Mouse (Mus musculus) testis, adult 2 months (tissue): ENCODE measurements at regions not wholly inside any gene's neighbourhood (a gene's known extent, or its start where the extent isn't known, plus 50 kb on each side); places are given as distances from the start of the nearest gene placed in this dataset.

Experiments
- H3K27ac ChIP-seq: fragments of 200-500 bp; 2 replicates; pipeline ENCODE4 v1.5.1; 2012; ENCODE audit warnings: low read depth, low read length; ENCODE audit not compliant: control insufficient read depth, insufficient read depth
- H3K27me3 ChIP-seq: fragments of 200-500 bp; 2 replicates; pipeline ENCODE4 v1.6.1; 2012; ENCODE audit warnings: mild to moderate bottlenecking, low read length, moderate library complexity; ENCODE audit not compliant: control insufficient read depth, insufficient read depth
- H3K36me3 ChIP-seq: fragments of 200-500 bp; 2 replicates; pipeline ENCODE4 v1.6.1; 2012; ENCODE audit warnings: mild to moderate bottlenecking, low read length; ENCODE audit not compliant: control insufficient read depth, insufficient read depth
- H3K4me1 ChIP-seq: fragments of 200-500 bp; 2 replicates; pipeline ENCODE4 v1.6.1; 2012; ENCODE audit warnings: low read length; ENCODE audit not compliant: control insufficient read depth, insufficient read depth
- H3K4me3 ChIP-seq: fragments of 200-500 bp; 2 replicates; pipeline ENCODE4 v1.5.1; 2012; ENCODE audit warnings: low read depth, mild to moderate bottlenecking, low read length, moderate library complexity, mixed read lengths; ENCODE audit not compliant: control insufficient read depth
- CTCF ChIP-seq: fragments of 200-500 bp; IDR thresholded peaks from 2 replicates; pipeline ENCODE4 v1.5.1; 2012; ENCODE audit warnings: low read depth, mild to moderate bottlenecking, inconsistent platforms, low read length, moderate library complexity; ENCODE audit not compliant: control insufficient read depth, insufficient read depth, insufficient replicate concordance
- POLR2A ChIP-seq: fragments of 200-500 bp; IDR thresholded peaks from 2 replicates; pipeline ENCODE4 v1.6.1; 2012; ENCODE audit warnings: low read depth, mild to moderate bottlenecking, inconsistent platforms, low read length, moderate library complexity; ENCODE audit not compliant: control insufficient read depth

GRCm38 (mm10) chr6:67112311-67112710 is 75.1 kb upstream of the Gadd45a start:
- Histone ChIP-seq H3K27ac (no peak overlapping the region), H3K4me1 (peaks cover 7% of the 10 kb centered on the region)
- TF ChIP-seq CTCF (no peak), POLR2A (no peak)

GRCm38 (mm10) chr6:67111581-67111980 is 74.3 kb upstream of the Gadd45a start:
- Histone ChIP-seq H3K4me3 (no peak overlapping the region), H3K27ac (no peak overlapping the region), H3K27me3 (no peaks in the 10 kb centered on the region), H3K4me1 (peaks cover 7% of the 10 kb centered on the region), H3K36me3 (no peaks in the 10 kb centered on the region)
- TF ChIP-seq CTCF: no peak
- TF ChIP-seq POLR2A: no peak

More at GRCm38 (mm10) chr6:67112311-67112710, 75.1 kb upstream of the Gadd45a start:
- Histone ChIP-seq H3K36me3 (no peaks in the 10 kb centered on the region), H3K27me3 (no peaks in the 10 kb centered on the region), H3K4me3 (no peak overlapping the region)

- Histone ChIP-seq H3K4me1 (peaks cover 7% of the 10 kb centered on the region), H3K27me3 (no peaks in the 10 kb centered on the region), H3K36me3 (no peaks in the 10 kb centered on the region), H3K27ac (no peak overlapping the region), H3K4me3 (no peak overlapping the region)
- no peak for TF ChIP-seq POLR2A
- no peak for TF ChIP-seq CTCF
Observed at GRCm38 (mm10) chr6:67110391-67110790, 73.1 kb upstream of the Gadd45a start.

- no peak for TF ChIP-seq CTCF
- TF ChIP-seq POLR2A: no peak
- Histone ChIP-seq H3K27me3 (no peaks in the 10 kb centered on the region), H3K4me1 (peaks cover 7% of the 10 kb centered on the region), H3K27ac (no peak overlapping the region), H3K36me3 (no peaks in the 10 kb centered on the region), H3K4me3 (no peak overlapping the region)
Observed at GRCm38 (mm10) chr6:67109774-67110173, 72.5 kb upstream of the Gadd45a start.

- Histone ChIP-seq H3K27me3 (no peaks in the 10 kb centered on the region), H3K4me1 (peaks cover 2% of the 10 kb centered on the region; the same call in 1 of the 2 replicates), H3K36me3 (no peaks in the 10 kb centered on the region), H3K27ac (no peak overlapping the region), H3K4me3 (no peak overlapping the region)
- TF ChIP-seq CTCF: no peak
- no peak for TF ChIP-seq POLR2A
Observed at GRCm38 (mm10) chr6:67107517-67107916, 70.3 kb upstream of the Gadd45a start.

GRCm38 (mm10) chr6:67106493-67106892 is 69.2 kb upstream of the Gadd45a start:
- H3K36me3 ChIP-seq: no peaks in the 10 kb centered on the region
- TF ChIP-seq CTCF (no peak), POLR2A (no peak)

GRCm38 (mm10) chr6:67105386-67105785 is 68.1 kb upstream of the Gadd45a start:
- TF ChIP-seq POLR2A (no peak), CTCF (no peak)
- Histone ChIP-seq H3K4me1 (peaks cover 2% of the 10 kb centered on the region; the same call in 1 of the 2 replicates), H3K27me3 (no peaks in the 10 kb centered on the region), H3K4me3 (no peak overlapping the region), H3K36me3 (no peaks in the 10 kb centered on the region), H3K27ac (no peak overlapping the region)

More at GRCm38 (mm10) chr6:67106493-67106892, 69.2 kb upstream of the Gadd45a start:
- peaks cover 2% of the 10 kb centered on the region; the same call in 1 of the 2 replicates for H3K4me1 ChIP-seq
- no peaks in the 10 kb centered on the region for H3K27me3 ChIP-seq
- no peak overlapping the region for H3K4me3 ChIP-seq
- H3K27ac ChIP-seq: no peak overlapping the region

- no peak for TF ChIP-seq POLR2A
- no peak for TF ChIP-seq CTCF
- H3K27ac ChIP-seq: no peak overlapping the region
- no peaks in the 10 kb centered on the region for H3K27me3 ChIP-seq
- H3K4me3 ChIP-seq: no peak overlapping the region
- no peaks in the 10 kb centered on the region for H3K36me3 ChIP-seq
- H3K4me1 ChIP-seq: peaks cover 2% of the 10 kb centered on the region; the same call in 1 of the 2 replicates
Observed at GRCm38 (mm10) chr6:67104205-67104604, 66.9 kb upstream of the Gadd45a start.
